Mouse (Mus musculus) midbrain, embryonic 15.5 days (tissue): ENCODE measurements around the gene Olfr655. TPM values are rescaled to one million over a fixed set of nuclear protein-coding genes. Genes with fewer than 3 reads are reported as not detected.

Experiments
- ATAC-seq: fragments of 200-750 bp; cut with Nextera tagmentation; replicated peaks from 2 replicates; pipeline ENCODE4 v1.8.0; 2017; ENCODE audit warnings: moderate TSS enrichment
- H3K27ac ChIP-seq: fragments of 300-500 bp; sonication (generic); 2 replicates; pipeline ENCODE4 v1.5.1; 2015; ENCODE audit warnings: mild to moderate bottlenecking, inconsistent platforms
- H3K27me3 ChIP-seq: fragments of 300-500 bp; sonication (generic); replicated peaks from 2 replicates; pipeline ENCODE4 v1.6.1; 2015; ENCODE audit warnings: inconsistent platforms
- H3K36me3 ChIP-seq: fragments of 300-500 bp; sonication (generic); replicated peaks from 2 replicates; pipeline ENCODE4 v1.6.1; 2015; ENCODE audit warnings: inconsistent platforms
- H3K4me1 ChIP-seq: fragments of 300-500 bp; sonication (generic); 2 replicates; pipeline ENCODE4 v1.6.1; 2015; ENCODE audit warnings: inconsistent platforms
- H3K4me2 ChIP-seq: fragments of 300-500 bp; sonication (generic); 2 replicates; pipeline ENCODE4 v1.6.1; 2015; ENCODE audit warnings: inconsistent platforms, mild to moderate bottlenecking, moderate library complexity
- H3K4me3 ChIP-seq: fragments of 300-500 bp; sonication (generic); 2 replicates; pipeline ENCODE4 v1.5.1; 2015; ENCODE audit warnings: mild to moderate bottlenecking, inconsistent platforms
- H3K9ac ChIP-seq: fragments of 300-500 bp; sonication (generic); 2 replicates; pipeline ENCODE4 v1.6.1; 2015; ENCODE audit warnings: mild to moderate bottlenecking, inconsistent platforms
- H3K9me3 ChIP-seq: fragments of 300-500 bp; sonication (generic); 2 replicates; pipeline ENCODE4 v1.6.1; 2016; ENCODE audit warnings: inconsistent platforms
- WGBS: fragments of 180-500 bp; shearing (Covaris S2); methylation state at CpG from one replicate; pipeline ENCODE4 v1.1.7; 2015; ENCODE audit warnings: mixed read lengths; 5-methylcytosine and 5-hydroxymethylcytosine counted together
- polyA plus RNA-seq: library from polyadenylated mRNA; unstranded; fragments of >200 nt; fragmentation: Nextera tagmentation; extraction: Ambion mirVana; gene quantifications from 2 replicates; pipeline ENCODE4 v1.2.1, GENCODE M21; 2015

The Olfr655 gene
- polyA plus RNA-seq, 1 experiment from 2014 or later, result not detected

GRCm38 (mm10) chr7:104549833-104550232, 51.7 kb downstream of the Olfr655 start, which contains the start of gene Olfr651:
Gene Olfr651, plus strand, starts transcription at chr7:104550133.
- whole genome bisulfite sequencing, result 84% methylated on average over 5 of the region's 5 CpGs
- no peaks in the 10 kb centered on the region for H3K9me3 ChIP-seq
- no peak within 1 kb of the TSS for H3K4me2 ChIP-seq
- H3K4me1 ChIP-seq, result no peaks in the 10 kb centered on the region
- no peak within 1 kb of the TSS for H3K4me3 ChIP-seq
- H3K27ac ChIP-seq, result no peak within 1 kb of the TSS
- no peak for ATAC-seq
- H3K36me3 ChIP-seq, result no peaks in the 10 kb centered on the region
- no peak within 1 kb of the TSS for H3K9ac ChIP-seq
- no peaks in the 10 kb centered on the region for H3K27me3 ChIP-seq

Other genes with a start within 250 kb of the Olfr655 start
- 1.5 and 2.0 TPM in 2 replicates for gene Trim12c, start 248.4 kb downstream of the Olfr655 start, polyA plus RNA-seq
- 0.05 TPM in 1 of 2 replicates, not detected in the other for gene Trim30b, start 231.9 kb downstream of the Olfr655 start, polyA plus RNA-seq
- 0.15 and 0.19 TPM in 2 replicates for gene Trim30c, start 200.9 kb downstream of the Olfr655 start, polyA plus RNA-seq
- 0.80 and 0.92 TPM in 2 replicates for gene Trim30a, start 136.6 kb downstream of the Olfr655 start, polyA plus RNA-seq
- 0.45 and 0.50 TPM in 2 replicates for gene Trim30d, start 93.9 kb downstream of the Olfr655 start, polyA plus RNA-seq
- gene Olfr651, start 51.6 kb downstream of the Olfr655 start, polyA plus RNA-seq, result not detected in 2 replicates
- gene Olfr652, start 40.9 kb downstream of the Olfr655 start, polyA plus RNA-seq, result 0.04 TPM in 1 of 2 replicates, not detected in the other
- not detected in 2 replicates for gene Olfr653, start 24.5 kb downstream of the Olfr655 start, polyA plus RNA-seq
- gene Olfr654, start 14.8 kb downstream of the Olfr655 start, polyA plus RNA-seq, result not detected in 2 replicates
- gene Olfr656, start 12.2 kb upstream of the Olfr655 start, polyA plus RNA-seq, result not detected in 2 replicates
- gene Olfr657, start 23.0 kb upstream of the Olfr655 start, polyA plus RNA-seq, result not detected in 2 replicates
- gene Olfr658, start 45.5 kb upstream of the Olfr655 start, polyA plus RNA-seq, result 0.10 and 0.11 TPM in 2 replicates
- gene Olfr659, start 65.0 kb upstream of the Olfr655 start, polyA plus RNA-seq, result not detected in 2 replicates
- not detected in 2 replicates for gene Olfr661, start 84.7 kb upstream of the Olfr655 start, polyA plus RNA-seq
- gene Usp17le, start 175.7 kb upstream of the Olfr655 start, polyA plus RNA-seq, result not detected in 2 replicates
- not detected in 2 replicates for gene Usp17lb, start 240.8 kb upstream of the Olfr655 start, polyA plus RNA-seq